ENCODE assay signal across 20 mouse cellular contexts in the genomic region with DNA sequence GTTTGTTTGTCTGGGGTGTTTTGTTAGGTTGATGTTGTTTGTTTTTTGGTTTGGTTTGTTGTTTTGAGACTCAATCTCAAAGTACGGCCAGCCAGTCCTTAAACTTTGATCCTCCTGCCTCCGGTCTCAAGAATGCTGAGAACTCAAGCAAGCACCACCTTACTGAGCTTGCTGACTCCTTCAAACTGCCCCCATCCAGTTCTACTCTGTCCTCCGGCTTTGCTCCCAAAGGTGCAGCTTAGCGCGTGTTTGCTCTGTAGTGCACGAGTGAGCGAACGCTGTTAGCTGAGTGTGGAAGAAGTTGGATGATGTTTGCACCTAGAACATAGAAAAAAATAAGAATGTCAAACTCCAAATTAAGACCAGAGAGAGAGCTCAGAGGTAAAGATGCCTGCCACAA. TPM values are rescaled to one million over a fixed set of nuclear protein-coding genes. Genes with fewer than 3 reads are reported as not detected.
"Had no signal": no experiment of that assay in that cellular context is flagged by ENCODE, and none has a peak within 500 bp of the region (broad histone marks: within the 10 kb centered on the region; RNA-seq: fewer than 3 reads in every experiment).

No protein-coding gene starts in this region.

- H3K4me3 ChIP-seq: lung, embryonic 15.5 days; megakaryocyte, embryonic 14.5 days; midbrain, embryonic 13.5 days; midbrain, embryonic 15.5 days; neural tube, embryonic 12.5 days had no signal

- H3K27ac ChIP-seq: lung, embryonic 15.5 days; macrophage; midbrain, embryonic 13.5 days; midbrain, embryonic 15.5 days; neural tube, embryonic 12.5 days had no signal

- DNase-seq: liver, postnatal 0 days; lung, adult 2 months; lung, postnatal 14 days; lung, postnatal 36 days; right cerebral cortex, adult 18-20 months; right cerebral cortex, postnatal 25 days; right cerebral cortex, postnatal 4 days; spleen, adult 18-20 months; thymus, adult 18-20 months; thymus, postnatal 14 days; thymus, postnatal 36 days had no signal

RNA-seq across cellular contexts. Expression of a gene that starts 14.5 kb away (rescaled TPM):
- total RNA-seq: megakaryocyte progenitor cell, adult 5-6 weeks; midbrain, postnatal 0 days; monocyte, adult 5-6 weeks had no signal
